Mouse (Mus musculus): ENCODE data around the gene Tap2.
"Not testable (repeated sequence)": the region's sequence is repeated elsewhere in the genome, so short reads cannot be mapped to it uniquely, and the experiment has no call there.

The Tap2 gene

GRCm38 (mm10) chr17:34215176-34215575, 11.8 kb downstream of the Tap2 start:
- DNase-seq (ENCODE audit: low spot score) = no peak

- no peak for DNase-seq (ENCODE audit: low spot score)
Measured at GRCm38 (mm10) chr17:34217216-34217928, 14.0 kb downstream of the Tap2 start.

GRCm38 (mm10) chr17:34217986-34218385, 14.7 kb downstream of the Tap2 start:
- no peak for DNase-seq (ENCODE audit: low spot score)

- no peak for DNase-seq (ENCODE audit: low spot score)
Measured at GRCm38 (mm10) chr17:34218675-34219074, 15.3 kb downstream of the Tap2 start.

- not testable (repeated sequence) for DNase-seq (ENCODE audit: low spot score)
Measured at GRCm38 (mm10) chr17:34219096-34219495, 15.8 kb downstream of the Tap2 start.

- not testable (repeated sequence) for DNase-seq (ENCODE audit: low spot score)
Measured at GRCm38 (mm10) chr17:34219801-34220200, 16.5 kb downstream of the Tap2 start.

GRCm38 (mm10) chr17:34220401-34220800, 17.1 kb downstream of the Tap2 start:
- DNase-seq (ENCODE audit: low spot score) = not testable (repeated sequence)

- DNase-seq (ENCODE audit: low spot score) = no peak
Measured at GRCm38 (mm10) chr17:34224816-34225215, 21.5 kb downstream of the Tap2 start.

GRCm38 (mm10) chr17:34225426-34225825, 22.1 kb downstream of the Tap2 start:
- no peak for DNase-seq (ENCODE audit: low spot score)

GRCm38 (mm10) chr17:34225911-34226310, 22.6 kb downstream of the Tap2 start:
- DNase-seq (ENCODE audit: low spot score) = not testable (repeated sequence)

GRCm38 (mm10) chr17:34230971-34231370, 27.6 kb downstream of the Tap2 start:
- DNase-seq (ENCODE audit: low spot score) = not testable (repeated sequence)

GRCm38 (mm10) chr17:34232021-34232420, 28.7 kb downstream of the Tap2 start:
- not testable (repeated sequence) for DNase-seq (ENCODE audit: low spot score)

- DNase-seq (ENCODE audit: low spot score) = no peak
Measured at GRCm38 (mm10) chr17:34234926-34235325, 31.6 kb downstream of the Tap2 start.

- no peak for DNase-seq (ENCODE audit: low spot score)
Measured at GRCm38 (mm10) chr17:34236691-34237090, 33.4 kb downstream of the Tap2 start.

GRCm38 (mm10) chr17:34237741-34238140, 34.4 kb downstream of the Tap2 start:
- DNase-seq (ENCODE audit: low spot score) = no peak

- DNase-seq (ENCODE audit: low spot score) = no peak
Measured at GRCm38 (mm10) chr17:34238706-34239105, 35.4 kb downstream of the Tap2 start, which contains the start of gene H2-Ob. H2-Ob (plus strand) TSS chr17:34238903.

GRCm38 (mm10) chr17:34239601-34240041, 36.3 kb downstream of the Tap2 start:
- DNase-seq (ENCODE audit: low spot score) = no peak

- DNase-seq (ENCODE audit: low spot score) = no peak
Measured at GRCm38 (mm10) chr17:34240366-34240765, 37.0 kb downstream of the Tap2 start.

GRCm38 (mm10) chr17:34240916-34241315, 37.6 kb downstream of the Tap2 start:
- no peak for DNase-seq (ENCODE audit: low spot score)

GRCm38 (mm10) chr17:34244656-34245055, 41.3 kb downstream of the Tap2 start:
- no peak for DNase-seq (ENCODE audit: low spot score)

GRCm38 (mm10) chr17:34247047-34247446, 43.7 kb downstream of the Tap2 start:
- no peak for DNase-seq (ENCODE audit: low spot score)

- no peak for DNase-seq (ENCODE audit: low spot score)
Measured at GRCm38 (mm10) chr17:34248764-34249163, 45.4 kb downstream of the Tap2 start.

GRCm38 (mm10) chr17:34249361-34249760, 46.0 kb downstream of the Tap2 start:
- no peak for DNase-seq (ENCODE audit: low spot score)

GRCm38 (mm10) chr17:34249878-34250277, 46.6 kb downstream of the Tap2 start:
- no peak for DNase-seq (ENCODE audit: low spot score)

Measured in urinary bladder, postnatal 10 days (tissue).